Mouse (Mus musculus): ENCODE data around the gene Pank4.

Pank4 gene

DNA sequence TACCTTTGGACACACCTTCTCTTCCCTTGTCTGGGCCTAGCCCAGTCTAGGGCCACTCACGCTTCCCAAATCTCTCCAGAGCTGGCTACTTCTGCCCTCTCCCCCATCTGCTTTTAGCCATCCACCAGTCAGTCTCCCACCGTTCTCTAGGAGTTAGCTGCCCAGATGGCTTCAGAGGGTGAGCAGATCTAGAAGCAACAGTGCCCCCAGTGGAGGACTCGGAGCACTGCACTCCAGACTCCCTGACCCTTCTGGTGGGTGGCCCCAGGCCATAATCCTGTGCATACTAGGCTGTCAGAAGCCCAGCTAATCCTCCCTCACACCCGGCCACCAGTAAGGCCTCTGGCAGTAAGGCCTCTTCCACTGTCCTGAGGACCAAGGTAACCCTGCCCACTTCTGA, 48.9 kb downstream of the Pank4 start:
- peak; percentile 47 for DNase-seq (ENCODE audit: inconsistent ontology term)

DNA sequence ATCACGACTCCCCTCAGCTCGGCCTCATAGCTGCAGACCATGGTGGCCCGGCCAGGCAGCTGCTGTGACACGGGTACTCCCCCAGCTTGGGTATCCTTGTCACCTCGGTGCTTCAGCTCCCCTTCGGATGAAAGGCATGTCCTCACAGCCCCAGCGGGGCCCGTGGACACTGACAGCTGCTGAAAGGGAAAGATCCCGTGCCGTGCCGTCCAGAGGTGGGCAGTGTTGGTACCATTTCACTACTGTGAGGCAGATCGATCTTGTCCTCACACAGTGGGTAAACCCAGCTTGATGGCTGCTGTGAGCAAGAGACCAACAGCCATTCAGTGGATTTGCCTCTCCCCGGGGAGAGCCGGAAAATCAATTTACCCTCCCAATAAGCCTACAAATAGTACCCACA, 50.3 kb downstream of the Pank4 start:
- no peak for DNase-seq (ENCODE audit: inconsistent ontology term)

DNA sequence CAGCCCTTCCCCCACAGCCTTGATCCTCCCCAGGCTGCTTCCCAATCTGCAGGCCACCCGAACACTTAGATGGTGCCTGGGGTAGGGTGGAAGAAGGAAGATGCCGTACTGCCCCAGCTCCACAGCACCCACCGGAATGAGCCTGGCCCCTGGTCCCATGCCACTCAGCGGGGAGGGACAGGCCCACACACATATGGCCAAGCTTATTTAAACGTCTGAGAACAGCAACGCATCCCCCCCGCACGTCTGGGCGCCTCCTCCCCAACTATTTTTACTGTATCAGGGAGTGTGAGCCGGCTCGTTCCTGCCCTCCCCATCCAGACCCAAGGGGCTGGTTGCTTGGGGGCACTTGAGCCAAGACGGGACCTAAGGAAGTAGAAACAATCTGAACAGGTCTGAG, 50.9 kb downstream of the Pank4 start:
- no peak for DNase-seq (ENCODE audit: inconsistent ontology term)

DNA sequence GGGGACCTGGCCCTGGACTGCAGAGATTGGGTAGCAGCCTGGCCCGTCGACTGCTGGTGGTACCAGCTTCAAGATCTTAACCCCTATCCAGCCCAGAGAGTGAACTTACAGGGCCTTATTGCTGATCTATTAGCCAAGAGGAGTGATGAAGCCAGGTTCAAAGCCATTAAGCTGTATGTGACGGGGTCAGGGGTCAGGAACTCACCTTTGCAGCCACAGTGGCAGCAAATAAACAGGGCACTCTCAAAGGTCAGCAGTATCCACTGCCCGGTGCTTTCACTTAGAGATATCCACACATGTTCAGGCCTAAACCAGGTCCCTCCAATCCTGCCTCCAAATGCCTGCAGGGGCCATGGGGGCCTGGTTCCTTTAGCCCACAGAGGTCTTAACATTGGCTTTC, 51.6 kb downstream of the Pank4 start:
- no peak for DNase-seq (ENCODE audit: inconsistent ontology term)

DNA sequence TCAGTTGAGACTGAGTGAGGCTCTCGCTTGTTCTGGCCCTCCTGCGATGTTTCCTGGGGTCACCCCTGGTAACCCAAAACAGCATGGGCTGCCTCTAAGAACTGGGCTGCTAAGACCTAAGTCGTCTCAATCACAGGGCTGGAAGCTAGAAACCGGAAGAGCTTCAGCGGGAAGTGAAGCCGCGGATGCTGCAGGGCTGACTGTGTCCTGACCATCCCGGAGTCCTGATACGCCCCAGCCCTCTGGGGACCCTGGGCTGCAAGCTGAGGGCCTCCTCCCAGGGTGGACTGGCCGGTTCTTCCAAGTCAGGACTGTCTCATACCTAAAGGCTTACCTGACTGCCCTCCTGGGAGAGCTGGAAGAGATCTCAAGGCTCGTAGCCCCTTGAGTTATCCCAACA, 52.9 kb downstream of the Pank4 start:
- DNase-seq (ENCODE audit: inconsistent ontology term): no peak

DNA sequence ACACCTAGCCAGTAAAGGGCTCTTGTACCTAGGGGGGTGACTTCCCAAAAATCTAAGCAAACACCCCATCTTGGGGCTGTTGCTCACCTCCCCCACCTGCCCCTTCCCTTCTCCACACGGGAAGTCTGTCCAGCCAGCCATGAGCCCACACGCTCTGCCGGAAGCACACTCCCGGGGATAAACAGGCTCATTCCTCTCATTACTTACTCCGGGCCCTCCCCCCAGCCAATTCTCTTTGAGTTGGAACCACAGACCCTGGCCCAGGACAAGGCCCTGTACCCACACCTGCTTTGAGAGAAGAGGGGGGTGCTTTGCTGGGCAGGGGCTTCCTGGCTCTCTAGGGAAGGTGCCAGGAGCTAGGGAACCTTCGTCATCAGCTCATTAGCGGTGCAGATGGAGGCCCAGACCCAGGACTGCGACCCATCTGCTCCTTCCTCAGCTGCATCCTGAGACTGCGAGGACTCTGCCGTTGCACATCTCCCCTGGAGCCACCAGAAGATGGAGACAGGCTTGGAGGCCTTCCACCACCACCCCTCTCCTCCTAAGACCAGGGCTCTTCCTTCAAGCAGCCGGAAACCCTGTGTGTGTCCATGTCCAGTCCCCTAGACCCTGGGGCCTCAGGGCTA, 53.4 kb downstream of the Pank4 start:
- no peak for DNase-seq (ENCODE audit: inconsistent ontology term)

DNA sequence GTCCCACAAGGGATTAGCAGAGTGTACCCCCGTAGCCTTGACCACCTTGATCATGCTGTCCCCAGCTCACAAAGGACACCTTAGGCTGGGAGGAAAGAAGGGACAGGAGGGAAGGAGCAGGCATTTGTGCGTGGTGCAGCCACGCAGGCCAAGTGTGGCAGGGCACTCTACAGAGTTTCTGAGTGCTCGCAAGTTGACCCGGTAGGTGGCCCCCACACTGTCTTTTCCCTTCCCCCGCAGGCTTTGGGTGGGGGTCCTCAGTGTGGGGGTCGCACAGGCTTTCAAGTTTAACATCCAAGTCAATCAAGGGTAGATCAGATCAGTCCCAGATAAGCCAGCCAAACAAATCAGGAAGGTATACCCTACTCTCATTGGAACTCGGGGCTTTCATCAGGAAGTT, 54.1 kb downstream of the Pank4 start:
- DNase-seq (ENCODE audit: inconsistent ontology term): no peak

DNA sequence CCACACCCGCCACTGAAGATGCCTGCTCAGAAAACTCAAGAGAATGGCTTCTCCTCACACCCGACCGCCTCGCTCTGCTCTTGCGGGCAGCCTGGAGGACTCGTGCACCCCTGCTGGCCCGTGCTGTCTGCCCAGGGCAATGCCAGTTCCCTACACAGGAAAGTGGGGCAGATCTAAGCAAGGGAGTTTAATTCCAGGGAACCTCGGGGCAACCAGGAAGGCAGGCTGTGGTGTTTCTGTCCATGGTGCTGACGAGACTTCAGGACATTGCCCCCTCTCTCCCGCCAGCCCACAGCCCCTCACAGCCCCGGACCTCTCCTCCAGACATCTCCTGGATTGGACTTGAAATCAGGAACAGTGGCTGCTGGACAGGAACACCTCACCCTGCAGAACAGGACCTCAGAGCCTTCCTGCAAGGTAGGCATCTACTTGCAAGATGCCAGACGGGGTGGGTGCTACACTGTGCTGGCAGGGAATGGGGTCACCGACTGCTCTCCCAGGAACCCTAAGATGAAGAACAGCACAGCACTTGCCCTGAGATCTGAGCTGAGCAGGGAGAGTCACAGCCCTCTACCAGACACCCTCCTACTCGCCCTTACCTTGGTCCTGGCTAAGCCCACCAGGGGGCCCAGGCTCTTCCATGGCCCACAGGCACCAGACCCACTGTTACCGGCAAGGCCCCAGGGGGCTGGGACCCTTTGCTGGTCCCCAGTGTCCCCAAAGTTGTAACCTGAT, 54.8 kb downstream of the Pank4 start:
- DNase-seq (ENCODE audit: inconsistent ontology term): peak; percentile 50

DNA sequence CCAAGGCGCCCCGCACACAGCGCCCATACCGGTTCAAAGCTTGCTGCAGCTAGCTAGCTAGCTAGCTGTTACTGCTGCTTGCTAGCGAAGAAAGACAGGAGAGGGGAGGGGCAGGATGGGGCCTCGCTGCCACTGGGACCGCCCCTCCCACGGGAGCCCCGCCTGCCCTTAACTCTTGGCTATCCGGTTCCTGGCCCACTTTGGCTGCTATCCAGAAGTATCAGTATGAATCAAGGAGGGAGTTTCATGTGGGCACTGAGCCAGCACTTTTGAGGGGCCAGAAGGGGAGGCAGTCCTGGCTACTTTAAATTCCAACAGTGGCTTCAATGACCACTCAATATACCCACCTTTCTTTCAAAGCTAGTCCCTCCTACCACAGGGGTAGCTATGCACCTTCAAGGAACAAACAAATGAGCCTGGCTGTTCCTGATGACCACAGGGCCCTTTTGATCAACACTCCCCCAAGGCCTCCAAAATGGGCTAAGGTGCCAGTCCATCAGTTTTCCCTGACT, 55.5 kb downstream of the Pank4 start:
- no peak for DNase-seq (ENCODE audit: inconsistent ontology term)

DNA sequence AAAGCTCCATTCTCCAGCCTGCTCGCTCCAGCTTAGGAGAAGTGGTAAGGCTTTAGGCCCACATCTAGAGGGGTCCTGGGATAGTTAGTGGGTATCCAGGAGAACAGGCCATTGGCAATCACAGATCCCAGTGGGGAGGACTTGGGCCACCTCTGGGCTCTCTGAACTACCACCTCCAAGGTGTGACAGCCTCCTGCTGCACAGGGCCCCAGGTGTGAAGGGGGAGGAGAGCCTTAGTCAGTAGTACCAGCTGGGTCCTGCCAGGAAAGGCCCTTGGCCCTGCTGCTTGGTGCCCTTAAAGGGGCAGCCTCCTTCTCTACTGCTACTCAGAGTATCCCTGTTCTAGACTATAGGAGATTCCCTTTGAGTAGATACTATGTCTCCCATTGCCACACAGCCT, 56.2 kb downstream of the Pank4 start:
- DNase-seq (ENCODE audit: inconsistent ontology term): no peak

DNA sequence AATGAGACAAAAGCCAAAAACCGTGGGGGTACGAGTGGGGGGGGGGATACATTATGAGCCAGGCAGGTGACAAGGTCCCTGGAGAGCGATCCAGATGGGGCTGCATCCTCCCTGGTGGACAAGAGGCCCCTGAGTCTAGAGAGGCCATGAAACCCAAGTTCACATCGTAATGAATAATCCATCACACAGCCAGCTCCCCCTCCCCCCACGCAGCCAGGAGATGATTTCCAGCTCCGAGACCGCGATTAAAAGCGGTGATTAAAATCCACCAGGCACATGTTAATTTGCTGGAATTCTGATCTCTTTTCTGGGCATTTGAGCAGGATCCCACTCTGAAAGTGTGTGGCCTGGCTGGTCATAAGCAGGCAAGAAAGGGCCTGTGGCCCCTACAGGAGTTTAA, 56.9 kb downstream of the Pank4 start:
- no peak for DNase-seq (ENCODE audit: inconsistent ontology term)

DNA sequence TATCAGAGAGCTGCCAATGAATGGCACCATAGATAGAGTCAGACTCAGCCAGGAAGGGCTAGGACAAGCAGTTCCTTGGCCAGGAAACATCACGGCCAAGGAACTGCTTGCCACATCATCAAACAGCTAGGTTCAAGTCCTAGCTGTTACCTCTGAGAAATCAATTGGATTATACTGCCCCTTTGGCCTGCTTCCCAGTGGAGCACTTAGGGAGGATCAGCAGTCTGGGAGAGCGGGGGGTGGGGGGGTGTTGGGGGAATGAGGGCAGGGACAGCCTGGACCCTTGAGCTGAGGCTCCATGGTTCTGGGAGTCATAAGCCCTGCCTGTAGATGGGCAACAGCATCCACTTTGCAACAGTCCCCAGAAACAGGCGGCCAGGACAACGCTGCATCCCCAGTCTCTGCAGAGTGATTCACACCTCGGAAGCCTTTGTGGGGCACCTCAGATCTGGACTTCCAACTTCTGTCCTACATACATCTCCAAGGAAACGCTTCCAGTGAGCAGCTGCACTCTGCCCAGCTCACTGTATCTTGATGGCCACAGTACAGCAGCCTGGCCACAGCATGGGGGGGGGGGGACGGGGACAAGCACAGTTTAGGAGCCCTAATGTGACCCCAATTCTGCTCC, 58.4 kb downstream of the Pank4 start:
- no peak for DNase-seq (ENCODE audit: inconsistent ontology term)

DNA sequence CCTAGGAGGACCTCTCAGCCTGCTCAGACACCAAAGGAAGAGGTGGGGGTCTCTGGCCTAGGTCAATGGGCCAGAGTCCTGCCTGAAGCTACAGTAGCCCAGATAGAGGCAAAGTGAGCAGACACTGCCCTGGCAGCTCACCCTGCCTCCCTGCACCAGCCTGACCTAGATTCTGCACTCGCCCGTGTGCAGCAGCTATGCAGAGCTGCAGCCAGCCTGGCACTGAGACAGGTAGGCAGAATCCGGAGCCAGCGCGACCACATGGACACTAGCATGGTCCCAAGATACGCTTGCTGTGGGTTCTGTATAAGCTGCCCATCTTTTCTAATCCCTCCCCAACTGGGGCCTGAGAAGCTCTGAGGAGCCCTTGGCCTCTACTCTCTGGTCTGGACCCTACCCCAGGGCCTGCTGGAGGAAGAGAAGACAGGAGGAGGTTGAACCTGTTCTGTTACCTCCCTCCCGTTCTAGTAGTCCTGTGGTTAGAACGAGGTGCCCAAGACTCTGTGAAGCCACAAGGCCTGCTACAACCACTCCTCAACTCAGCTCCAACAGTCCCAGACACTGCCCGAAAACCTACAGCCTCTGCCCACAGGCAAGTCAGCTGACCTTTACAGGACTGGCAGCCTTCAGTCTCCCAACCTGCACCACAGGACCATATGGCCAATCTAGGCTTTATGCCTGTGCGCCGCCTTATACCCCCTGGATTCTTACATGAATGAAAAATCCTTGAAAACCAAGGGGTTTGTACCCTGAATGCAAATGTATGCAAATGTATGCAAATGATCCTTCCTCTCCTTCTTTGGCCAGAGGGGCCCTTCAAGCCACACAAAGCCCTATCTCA, 60.5 kb downstream of the Pank4 start:
- DNase-seq (ENCODE audit: inconsistent ontology term): no peak

Data from Muller cell, postnatal 12 days (primary cell).